In the genomic region with DNA sequence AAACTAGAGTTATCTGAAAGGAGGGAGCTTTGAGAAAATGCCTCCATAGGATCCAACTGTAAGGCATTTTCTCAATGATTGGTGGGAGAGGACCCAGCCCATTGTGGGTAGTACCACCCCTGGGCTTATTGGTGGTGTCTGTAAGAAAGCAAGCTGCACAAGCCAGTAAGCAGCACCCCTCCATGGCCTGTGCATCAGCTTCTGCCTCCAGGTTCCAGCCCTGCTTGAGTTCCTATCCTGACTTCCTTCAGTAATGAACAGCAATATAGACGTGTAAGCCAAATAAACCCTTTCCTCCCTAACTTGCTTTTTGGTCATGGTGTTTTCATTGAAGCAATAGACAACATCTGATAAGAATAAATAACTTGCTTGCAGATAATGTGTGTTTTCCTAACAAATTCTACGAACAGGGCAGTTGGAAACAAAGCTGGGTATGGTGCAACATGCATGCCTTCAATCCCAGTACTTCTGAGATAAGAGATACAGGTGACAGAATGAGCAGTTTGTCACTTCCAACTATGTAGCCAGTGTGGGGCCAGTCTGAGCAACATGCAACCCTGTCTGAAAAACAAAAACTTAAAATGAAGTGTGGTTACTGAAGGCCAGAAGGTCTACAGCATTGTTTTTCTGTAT, we compare ENCODE assay signal across 7 mouse cellular contexts. TPM values are rescaled to one million over a fixed set of nuclear protein-coding genes. Genes with fewer than 3 reads are reported as not detected.
A peak's percentile ranks its signal among the peaks of the same experiment; 100 is the strongest.
DNase-seq lines count a peak whose midpoint lies in the region; ATAC-seq and TF ChIP-seq lines count a peak whose summit lies in the region.

No protein-coding gene starts in this region.

- peak overlapping the region; percentile 79 for H3K9ac ChIP-seq in lung, embryonic 14.5 days
- peak overlapping the region; percentile 74 for H3K9ac ChIP-seq in limb, embryonic 13.5 days

- H3K27ac ChIP-seq in lung, embryonic 14.5 days (ENCODE audit: low read depth), result peak overlapping the region; percentile 93
- peak overlapping the region; percentile 96 for H3K27ac ChIP-seq in forebrain, embryonic 10.5 days
- peak overlapping the region; percentile 92 for H3K27ac ChIP-seq in limb, embryonic 13.5 days
- H3K27ac ChIP-seq in small intestine, adult 2 months (ENCODE audit: insufficient read depth, low read depth, low read length), result peak overlapping the region; percentile 92

- no peak for TF ChIP-seq CTCF in lung, embryonic 14.5 days (IDR thresholded peaks at IDR 0.05; ENCODE audit: low read depth)
- no peak for TF ChIP-seq CTCF in small intestine, adult 2 months (IDR thresholded peaks at IDR 0.05; ENCODE audit: extremely low read depth, insufficient read length, insufficient replicate concordance, low read depth, low read length)

- H3K4me3 ChIP-seq in lung, embryonic 14.5 days (ENCODE audit: low read depth, low read length), result peak overlapping the region; percentile 95
- peak overlapping the region; percentile 87 for H3K4me3 ChIP-seq in forebrain, embryonic 10.5 days
- peak overlapping the region; percentile 95 for H3K4me3 ChIP-seq in limb, embryonic 13.5 days
- peak overlapping the region; percentile 83 for H3K4me3 ChIP-seq in small intestine, adult 2 months (ENCODE audit: low read depth, low read length)

- peak; percentile 8 for ATAC-seq in lung, embryonic 14.5 days (ENCODE audit: insufficient read depth)
- no peak for ATAC-seq in limb, embryonic 13.5 days (ENCODE audit: low FRiP score, low read depth)

- peaks cover 8% of the 10 kb centered on the region for H3K4me1 ChIP-seq in lung, embryonic 14.5 days (ENCODE audit: insufficient read depth)
- peaks cover 23% of the 10 kb centered on the region for H3K4me1 ChIP-seq in forebrain, embryonic 10.5 days
- H3K4me1 ChIP-seq in limb, embryonic 13.5 days, result peaks cover 30% of the 10 kb centered on the region
- H3K4me1 ChIP-seq in small intestine, adult 2 months (ENCODE audit: control insufficient read depth, insufficient read depth, insufficient read length, low read length), result peaks cover 2% of the 10 kb centered on the region; the same call in 1 of the 2 replicates

- H3K36me3 ChIP-seq in lung, embryonic 14.5 days (ENCODE audit: insufficient read depth), result peaks cover 8% of the 10 kb centered on the region; the same call in 1 of the 2 replicates
- peaks cover 35% of the 10 kb centered on the region for H3K36me3 ChIP-seq in forebrain, embryonic 10.5 days (replicated peaks)
- peaks cover 20% of the 10 kb centered on the region for H3K36me3 ChIP-seq in limb, embryonic 13.5 days
- H3K36me3 ChIP-seq in small intestine, adult 2 months (ENCODE audit: control insufficient read depth, insufficient read depth, low read length), result no peaks in the 10 kb centered on the region

- no peaks in the 10 kb centered on the region for H3K27me3 ChIP-seq in lung, embryonic 14.5 days (ENCODE audit: insufficient read depth, low read length)
- no peaks in the 10 kb centered on the region for H3K27me3 ChIP-seq in forebrain, embryonic 10.5 days (ENCODE audit: poor library complexity, severe bottlenecking)
- no peaks in the 10 kb centered on the region for H3K27me3 ChIP-seq in limb, embryonic 13.5 days
- H3K27me3 ChIP-seq in small intestine, adult 2 months (ENCODE audit: control insufficient read depth, insufficient read depth, low read length), result no peaks in the 10 kb centered on the region

- no peak for DNase-seq in lung, embryonic 14.5 days
- DNase-seq in lung, postnatal 36 days, result no peak
- no peak for DNase-seq in forebrain, embryonic 10.5 days (ENCODE audit: extremely low spot score, low spot score)
- DNase-seq in thymus, postnatal 25 days, result no peak
- DNase-seq in cerebellum, adult 11 months, result no peak

- TF ChIP-seq POLR2A in small intestine, adult 2 months (IDR thresholded peaks at IDR 0.05; ENCODE audit: low read depth, low read length), result no peak

- 23% methylated on average over 2 of the region's 2 CpGs for WGBS in lung, embryonic 14.5 days
- 44% methylated on average over 2 of the region's 2 CpGs for WGBS in forebrain, embryonic 10.5 days
- 32% methylated on average over 2 of the region's 2 CpGs for WGBS in limb, embryonic 13.5 days
- 8% methylated on average over 2 of the region's 2 CpGs for WGBS in small intestine, adult 2 months

- H3K9me3 ChIP-seq in lung, embryonic 14.5 days (ENCODE audit: low read depth, low read length), result no peaks in the 10 kb centered on the region
- H3K9me3 ChIP-seq in forebrain, embryonic 10.5 days, result no peaks in the 10 kb centered on the region
- H3K9me3 ChIP-seq in limb, embryonic 13.5 days, result no peaks in the 10 kb centered on the region

- H3K4me2 ChIP-seq in lung, embryonic 14.5 days, result peak overlapping the region; percentile 78
- H3K4me2 ChIP-seq in limb, embryonic 13.5 days (replicated peaks), result peak overlapping the region; percentile 84

RNA-seq across cellular contexts. Expression of a gene that starts 0.8 kb away (rescaled TPM):
- 132 and 141 TPM in 2 replicates for polyA plus RNA-seq in lung, embryonic 14.5 days (2014; fragmentation: Nextera tagmentation; extraction: Ambion mirVana)
- 375 and 396 TPM in 2 replicates for polyA plus RNA-seq in forebrain, embryonic 10.5 days (2016; fragmentation: Nextera tagmentation; extraction: Ambion mirVana)
- 281 and 285 TPM in 2 replicates for polyA plus RNA-seq in limb, embryonic 13.5 days (2015; fragmentation: Nextera tagmentation; extraction: Ambion mirVana)
- 18.8 and 35.8 TPM in 2 replicates for polyA plus RNA-seq in small intestine, adult 2 months (2012; rRNA removed)

RNA-seq across cellular contexts. Expression of a gene that starts 46.8 kb away (rescaled TPM):
- polyA plus RNA-seq in lung, embryonic 14.5 days (2014; fragmentation: Nextera tagmentation; extraction: Ambion mirVana), result 2.9 and 3.9 TPM in 2 replicates
- polyA plus RNA-seq in forebrain, embryonic 10.5 days (2016; fragmentation: Nextera tagmentation; extraction: Ambion mirVana), result 0.96 and 1.4 TPM in 2 replicates
- polyA plus RNA-seq in limb, embryonic 13.5 days (2015; fragmentation: Nextera tagmentation; extraction: Ambion mirVana), result 20.4 and 23.2 TPM in 2 replicates
- polyA plus RNA-seq in small intestine, adult 2 months (2012; rRNA removed), result 2.5 and 5.0 TPM in 2 replicates

RNA-seq across cellular contexts. Expression of a gene that starts 50.2 kb away (rescaled TPM):
- polyA plus RNA-seq in lung, embryonic 14.5 days (2014; fragmentation: Nextera tagmentation; extraction: Ambion mirVana), result 59.8 and 65.9 TPM in 2 replicates
- polyA plus RNA-seq in forebrain, embryonic 10.5 days (2016; fragmentation: Nextera tagmentation; extraction: Ambion mirVana), result 87.3 and 93.9 TPM in 2 replicates
- polyA plus RNA-seq in limb, embryonic 13.5 days (2015; fragmentation: Nextera tagmentation; extraction: Ambion mirVana), result 58.5 and 62.8 TPM in 2 replicates
- polyA plus RNA-seq in small intestine, adult 2 months (2012; rRNA removed), result 9.5 and 13.6 TPM in 2 replicates
